Mouse (Mus musculus): ENCODE data around the gene Eif4ebp2.

Gene Eif4ebp2

DNA sequence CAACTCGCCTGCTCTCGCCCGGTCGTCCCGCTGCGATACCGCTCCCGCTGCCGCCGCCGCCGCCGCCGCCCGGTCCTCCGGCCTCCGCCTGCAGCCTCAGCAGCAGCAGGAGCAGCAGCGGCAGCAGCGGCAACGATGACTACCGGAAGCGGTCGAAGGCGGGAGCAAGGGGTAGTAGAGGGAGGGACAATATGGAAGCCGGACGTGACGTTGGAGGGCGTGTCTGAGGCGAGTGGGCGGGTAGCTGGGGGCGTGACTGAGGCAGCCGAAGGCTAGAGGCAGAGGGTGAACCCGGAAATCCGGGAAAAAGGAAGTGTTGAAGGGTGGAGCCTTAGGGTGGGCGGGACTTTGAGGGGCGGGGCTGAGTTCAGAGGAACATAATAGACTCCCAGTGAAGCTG lies at the start of gene Eif4ebp2:
Eif4ebp2 (minus strand) TSS at position 17 of the 400 bp plus-strand sequence.
- DNase-seq: peak; percentile 99 to 100

DNA sequence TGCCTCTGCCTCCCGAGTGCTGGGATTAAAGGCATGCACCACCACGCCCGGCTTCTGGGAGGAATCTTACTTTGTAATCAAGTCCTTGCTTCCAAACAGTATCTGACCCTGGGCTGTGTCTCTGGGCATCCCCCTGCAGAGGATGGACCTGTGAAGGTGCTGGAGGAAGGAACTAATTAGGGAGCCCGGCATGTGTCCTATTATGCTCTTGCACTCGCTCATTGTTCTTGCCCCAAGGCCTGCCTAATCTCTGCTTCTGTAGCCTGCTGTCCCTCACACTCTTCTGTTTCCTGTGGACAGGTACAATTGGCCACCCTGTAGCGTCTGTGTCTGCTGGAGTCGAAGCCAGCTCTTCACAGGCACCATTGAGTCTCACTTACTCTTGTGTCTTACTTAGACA lies 48.3 kb upstream of the Eif4ebp2 start:
- no peak for DNase-seq

DNA sequence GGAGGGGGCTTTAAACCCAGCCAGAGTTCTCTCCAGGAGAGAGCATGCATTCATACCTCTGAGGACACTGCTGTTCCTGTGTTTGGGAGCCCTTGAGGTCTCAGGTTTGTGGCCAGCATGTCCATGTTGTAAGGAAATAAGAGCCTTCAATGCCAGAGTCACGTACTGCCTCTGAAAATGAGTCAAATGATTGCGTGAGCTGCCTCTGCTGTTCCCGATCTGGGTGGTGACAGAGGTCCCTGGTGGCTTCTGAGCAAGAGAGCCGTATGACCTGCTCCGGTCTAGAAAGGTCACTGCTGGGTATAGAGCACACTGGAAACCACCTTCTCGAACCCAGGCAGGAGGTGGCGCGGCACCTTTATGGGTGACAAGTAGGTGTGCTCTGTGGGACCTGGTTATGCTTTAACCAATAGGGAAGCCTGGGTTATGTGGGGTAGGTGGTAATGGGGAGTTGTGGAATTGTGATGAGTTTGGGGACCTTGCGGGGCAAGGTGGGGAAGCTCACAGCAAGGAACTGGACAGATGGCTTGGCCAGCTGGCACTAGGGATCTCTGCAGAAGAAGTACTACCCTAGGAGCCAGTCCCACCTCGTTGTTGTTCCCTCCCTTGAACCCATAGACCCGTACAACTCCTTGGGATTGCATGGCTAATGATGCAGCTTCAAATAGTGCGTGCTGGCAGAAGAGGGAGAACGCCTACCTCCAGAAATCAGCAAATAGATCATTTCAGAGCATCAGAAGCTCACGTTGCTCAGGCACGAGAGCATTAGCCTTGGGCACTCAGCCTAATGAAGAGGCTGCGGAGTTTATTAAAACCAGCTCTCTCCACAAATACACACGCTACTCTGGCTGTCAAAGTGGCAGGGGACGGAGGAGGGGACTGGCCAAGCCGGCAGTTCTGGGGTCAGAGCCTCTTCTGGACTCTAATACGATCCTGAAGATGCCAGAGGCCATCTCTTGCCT lies 47.3 kb upstream of the Eif4ebp2 start:
- DNase-seq: no peak

DNA sequence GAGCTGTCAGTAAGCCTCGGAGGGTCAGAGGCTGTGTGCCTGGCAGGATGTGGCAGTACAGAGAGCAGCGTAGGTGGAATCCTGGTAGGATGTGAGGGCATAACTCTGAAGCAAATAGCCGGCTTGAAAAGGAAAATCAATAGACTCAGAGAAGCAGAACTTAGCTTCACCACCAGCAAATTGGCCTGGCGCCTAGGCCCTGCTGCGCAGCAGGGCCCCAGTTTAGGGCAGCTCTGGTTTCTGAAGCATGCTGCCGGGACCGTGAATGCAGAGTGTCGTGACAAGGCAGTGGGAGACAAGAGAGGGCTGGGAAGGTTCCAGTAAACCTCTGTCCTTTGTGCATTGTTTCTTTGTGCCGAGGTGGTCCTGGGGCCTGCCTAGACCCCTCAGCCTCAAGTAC lies 43.8 kb upstream of the Eif4ebp2 start:
- DNase-seq: peak in 1 of 2 experiments; percentile 34

DNA sequence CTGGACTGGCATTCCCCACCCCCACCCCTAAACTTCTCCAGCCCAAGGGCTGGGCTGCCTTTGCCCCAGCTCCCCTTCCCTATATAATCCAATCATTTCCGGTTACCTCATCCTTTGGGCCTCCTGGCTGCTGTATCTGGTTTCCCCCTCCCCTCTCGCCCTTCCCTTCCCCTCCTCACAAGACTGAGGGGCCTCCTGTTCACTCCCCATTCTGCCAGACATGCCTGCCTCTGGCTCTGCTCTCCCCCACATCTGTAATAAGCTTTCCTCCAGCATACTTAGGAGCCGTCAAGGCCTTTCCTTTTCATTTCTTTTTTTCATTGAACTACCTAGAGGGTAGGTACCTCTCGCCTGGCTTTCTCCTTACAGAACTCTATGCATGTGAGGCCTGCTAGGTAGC lies 43.0 kb upstream of the Eif4ebp2 start:
- no peak for DNase-seq

DNA sequence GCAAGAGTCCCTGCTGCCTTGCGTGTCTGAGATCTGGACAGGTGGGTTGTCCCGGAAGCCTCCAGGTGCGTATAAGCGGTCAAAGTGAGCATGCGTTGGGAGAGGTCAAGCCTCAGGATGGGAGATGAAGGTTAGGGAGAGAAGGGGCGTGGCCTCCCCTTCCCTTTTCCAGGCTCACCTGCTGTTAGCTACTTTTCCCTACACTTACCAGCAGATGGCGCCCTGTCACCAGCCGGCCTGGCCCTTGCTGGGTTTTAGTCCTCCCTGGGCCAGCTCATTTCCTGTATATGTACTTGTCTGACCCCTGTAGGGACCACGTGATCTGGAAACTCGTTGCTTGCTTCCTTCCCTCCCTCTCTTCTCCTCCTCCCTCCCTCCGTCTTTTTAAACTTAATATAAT lies 39.6 kb upstream of the Eif4ebp2 start:
- DNase-seq: peak; percentile 88 to 90

DNA sequence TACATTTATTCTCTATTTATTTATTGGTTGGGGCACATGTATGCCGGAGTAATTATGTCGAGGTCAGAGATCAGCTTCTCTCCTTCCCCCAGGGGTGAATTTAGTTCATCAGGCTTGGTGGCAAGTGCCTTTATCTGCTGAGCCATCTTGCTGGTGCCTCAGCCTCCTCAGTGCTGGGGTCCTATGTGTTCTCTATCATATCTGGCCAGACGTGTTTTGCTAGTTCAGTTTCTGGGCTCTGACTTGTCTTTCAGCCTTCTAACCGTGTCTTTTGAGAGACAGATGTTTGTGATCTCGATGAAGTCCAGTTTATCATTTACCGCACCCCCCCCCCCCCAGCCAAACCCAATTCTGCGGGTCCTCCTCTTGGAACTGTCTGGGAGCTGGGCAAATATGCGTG lies 39.1 kb upstream of the Eif4ebp2 start:
- no peak for DNase-seq

DNA sequence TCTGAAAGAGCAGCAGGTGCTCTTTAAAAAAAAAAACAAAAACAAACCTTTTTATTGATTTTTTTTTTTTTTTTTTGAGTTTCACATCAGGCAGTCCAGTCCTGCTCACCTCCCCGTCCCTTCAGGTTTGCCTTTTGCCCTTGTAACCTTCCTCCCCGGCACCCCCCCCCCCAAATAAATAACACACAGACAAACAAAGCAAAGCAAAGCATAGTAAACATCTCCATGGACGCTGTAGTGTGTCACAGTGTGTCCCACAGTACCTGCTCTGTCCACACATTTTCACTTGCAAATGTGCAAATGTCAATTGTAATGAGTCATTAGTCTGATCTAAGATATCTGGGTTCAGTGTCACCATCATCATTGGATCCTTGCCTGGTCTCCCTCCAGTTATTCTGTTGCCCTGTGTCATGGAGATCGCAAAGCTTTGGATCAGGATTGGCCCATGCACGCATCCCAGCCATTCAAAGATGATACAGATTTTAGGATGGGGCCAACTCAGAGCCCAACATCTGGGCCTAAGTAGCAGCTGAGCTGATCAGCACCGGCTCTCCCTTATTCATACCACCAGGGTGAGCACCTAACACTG lies 36.2 kb upstream of the Eif4ebp2 start:
- no peak for DNase-seq

DNA sequence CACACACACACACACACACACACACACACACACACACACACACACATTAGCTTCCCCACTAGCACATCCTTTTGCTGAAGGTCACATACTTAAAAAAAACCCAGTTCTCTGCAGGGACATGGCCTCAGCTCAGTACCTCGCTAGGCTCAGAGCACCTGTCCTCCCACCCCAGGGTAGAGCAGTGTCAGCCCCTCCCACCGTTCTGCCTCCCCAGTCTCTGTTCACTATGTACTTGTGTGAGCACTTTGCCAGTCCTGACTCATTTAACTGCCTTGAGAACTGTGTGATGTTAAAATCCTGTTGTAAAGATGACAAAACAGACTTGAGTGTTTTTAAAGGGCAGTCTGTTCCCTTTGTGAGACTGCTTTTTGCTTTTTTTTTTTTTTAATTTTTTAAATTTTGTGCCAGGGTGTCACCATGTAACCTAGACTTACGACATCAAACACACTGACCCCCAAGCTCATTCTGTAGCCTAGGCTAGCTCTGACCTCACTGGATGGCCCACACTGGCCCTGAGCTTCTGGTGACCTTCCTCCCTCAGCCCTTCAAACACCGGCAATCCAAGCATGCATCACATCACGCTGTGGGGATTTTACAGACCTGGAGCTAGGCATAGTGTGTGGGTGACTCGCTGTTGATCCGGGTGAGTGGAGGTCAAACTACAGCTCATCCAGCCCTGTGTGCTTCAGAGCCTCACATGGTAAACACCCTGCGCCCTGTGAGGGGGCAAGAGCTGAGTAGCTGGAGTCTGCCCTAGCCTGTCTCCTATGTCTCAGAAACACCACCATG lies 34.3 kb upstream of the Eif4ebp2 start:
- DNase-seq: peak in 1 of 2 experiments; percentile 18

DNA sequence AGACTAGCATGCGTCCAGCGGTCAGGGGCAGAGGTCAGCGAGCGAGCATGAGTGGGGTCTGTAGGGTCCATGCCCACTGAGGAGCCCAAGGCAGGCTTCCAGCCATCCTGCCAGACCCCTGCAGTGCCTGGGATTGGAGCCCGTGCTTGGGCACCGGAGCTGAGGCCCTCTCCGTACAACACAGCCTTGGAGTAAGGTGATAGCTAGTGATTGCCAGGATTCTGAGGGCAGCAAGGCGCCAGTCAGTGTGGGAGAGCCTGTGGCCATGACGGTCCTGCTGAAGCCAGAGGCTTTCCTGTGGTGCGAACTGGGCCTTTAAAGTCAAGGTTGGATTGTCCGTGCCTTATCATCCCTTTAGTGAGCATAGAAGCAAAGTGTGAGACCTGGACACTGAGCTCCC lies 32.3 kb upstream of the Eif4ebp2 start:
- DNase-seq: no peak

DNA sequence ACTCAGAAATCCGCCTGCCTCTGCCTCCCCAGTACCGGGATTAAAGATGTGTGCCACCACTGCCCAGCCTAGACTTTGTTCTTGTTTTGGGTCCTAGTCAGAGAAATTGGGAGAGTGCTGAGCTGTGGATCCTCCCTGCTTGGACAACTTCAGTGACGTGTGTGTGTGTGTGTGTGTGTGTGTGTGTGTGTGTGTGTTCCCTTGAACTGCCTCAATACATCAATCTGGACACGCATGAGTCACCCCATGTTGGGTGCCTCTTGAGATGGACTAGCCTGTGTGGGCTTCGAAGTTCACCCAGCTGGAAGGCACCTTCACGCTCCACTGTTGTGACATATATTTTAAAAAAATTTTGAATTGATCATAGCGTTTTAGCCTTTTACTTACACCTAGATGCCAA lies 30.3 kb upstream of the Eif4ebp2 start:
- no peak for DNase-seq

DNA sequence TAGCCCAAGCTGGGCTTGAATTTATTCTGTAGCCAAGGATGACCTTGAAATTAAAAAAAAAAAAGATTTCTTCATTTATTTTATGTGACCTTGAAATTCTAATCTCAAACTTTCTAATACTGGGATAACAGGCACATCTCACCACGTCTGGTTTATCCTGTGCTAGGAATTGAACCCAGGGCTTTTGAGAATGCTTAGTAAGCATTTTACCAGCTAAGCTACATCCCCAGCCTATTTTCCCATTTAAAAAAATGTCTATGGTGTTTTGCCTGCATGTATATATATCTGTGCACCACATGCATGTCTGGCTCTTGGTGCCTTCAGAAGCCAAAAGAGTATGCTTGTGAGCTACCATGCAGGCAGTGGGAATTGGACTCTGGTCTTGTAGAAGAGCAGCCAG lies 28.0 kb upstream of the Eif4ebp2 start:
- no peak for DNase-seq

DNA sequence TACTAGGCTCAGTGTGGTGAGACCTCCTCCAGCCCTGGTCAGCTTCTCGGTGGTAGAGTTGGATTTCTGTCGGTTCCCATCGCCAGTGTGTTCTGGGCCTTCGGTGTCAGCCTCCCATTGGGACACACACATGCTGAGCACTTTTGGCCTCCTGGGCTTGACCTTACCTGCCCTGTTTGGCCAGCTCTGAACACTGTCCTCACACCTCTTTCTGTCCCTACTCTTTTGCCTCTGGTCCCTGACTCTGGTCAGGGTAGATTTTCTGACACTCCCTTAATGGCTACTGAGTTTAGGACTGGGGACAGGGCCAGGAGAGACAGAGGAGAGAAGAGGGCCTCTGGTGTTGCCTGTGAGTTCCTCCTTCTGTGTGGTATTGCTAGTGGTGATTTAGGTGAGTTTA lies 27.5 kb upstream of the Eif4ebp2 start:
- no peak for DNase-seq

DNA sequence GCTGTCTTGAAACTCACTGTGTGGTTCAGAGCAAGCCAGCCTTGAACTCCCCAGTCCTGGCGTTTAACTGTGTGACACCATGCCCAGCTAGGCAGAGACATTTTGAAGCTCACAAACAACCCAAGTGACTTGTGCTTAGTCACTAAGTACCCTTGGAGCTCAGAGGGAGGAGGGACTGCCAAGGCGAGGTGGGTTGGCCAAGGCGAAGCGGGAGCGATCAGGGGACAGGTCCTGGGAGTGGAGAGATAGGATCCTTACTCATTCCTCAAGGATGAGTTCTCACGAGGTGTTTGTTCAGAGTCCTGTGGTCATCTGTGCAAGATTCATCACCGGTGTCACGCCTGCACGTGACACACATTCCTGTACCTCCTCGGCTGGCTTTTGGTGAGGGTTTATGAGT lies 27.0 kb upstream of the Eif4ebp2 start:
- DNase-seq: no peak

DNA sequence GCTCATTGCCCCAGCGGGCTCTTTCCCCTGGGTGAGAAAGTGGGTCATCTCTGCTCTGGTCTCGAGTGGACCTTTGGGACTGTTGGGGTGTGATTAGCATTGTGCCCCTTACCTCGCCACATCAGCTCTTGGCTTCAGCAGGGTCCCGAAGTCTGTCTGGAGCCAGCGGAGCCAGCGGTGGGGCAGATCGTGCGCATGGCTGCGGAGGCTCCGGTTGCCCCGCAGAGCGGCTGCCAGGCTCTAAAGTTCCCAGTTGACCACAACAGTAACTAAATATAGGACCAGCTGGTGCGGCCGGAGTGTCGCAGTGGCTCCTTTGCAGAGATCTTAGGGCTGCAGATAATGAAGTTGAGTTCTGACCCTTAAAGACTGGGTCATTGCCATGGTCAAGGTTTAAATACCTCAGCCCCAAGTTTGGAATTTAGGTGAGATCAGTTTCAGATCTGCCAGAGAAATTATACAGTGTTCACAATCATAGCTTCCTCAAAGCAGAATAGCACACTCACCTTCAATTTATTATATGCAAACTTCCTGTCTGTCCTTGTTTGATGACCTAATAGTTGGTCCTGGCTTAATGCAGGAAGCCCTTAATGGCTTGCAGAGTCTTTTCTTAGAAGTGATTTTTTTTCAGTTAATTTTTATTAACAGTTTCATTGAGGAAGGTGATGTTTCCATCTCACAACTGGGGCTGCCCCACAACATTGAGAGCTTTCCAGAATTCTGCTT lies 24.1 kb upstream of the Eif4ebp2 start:
- peak in 1 of 2 experiments; percentile 37 for DNase-seq

DNA sequence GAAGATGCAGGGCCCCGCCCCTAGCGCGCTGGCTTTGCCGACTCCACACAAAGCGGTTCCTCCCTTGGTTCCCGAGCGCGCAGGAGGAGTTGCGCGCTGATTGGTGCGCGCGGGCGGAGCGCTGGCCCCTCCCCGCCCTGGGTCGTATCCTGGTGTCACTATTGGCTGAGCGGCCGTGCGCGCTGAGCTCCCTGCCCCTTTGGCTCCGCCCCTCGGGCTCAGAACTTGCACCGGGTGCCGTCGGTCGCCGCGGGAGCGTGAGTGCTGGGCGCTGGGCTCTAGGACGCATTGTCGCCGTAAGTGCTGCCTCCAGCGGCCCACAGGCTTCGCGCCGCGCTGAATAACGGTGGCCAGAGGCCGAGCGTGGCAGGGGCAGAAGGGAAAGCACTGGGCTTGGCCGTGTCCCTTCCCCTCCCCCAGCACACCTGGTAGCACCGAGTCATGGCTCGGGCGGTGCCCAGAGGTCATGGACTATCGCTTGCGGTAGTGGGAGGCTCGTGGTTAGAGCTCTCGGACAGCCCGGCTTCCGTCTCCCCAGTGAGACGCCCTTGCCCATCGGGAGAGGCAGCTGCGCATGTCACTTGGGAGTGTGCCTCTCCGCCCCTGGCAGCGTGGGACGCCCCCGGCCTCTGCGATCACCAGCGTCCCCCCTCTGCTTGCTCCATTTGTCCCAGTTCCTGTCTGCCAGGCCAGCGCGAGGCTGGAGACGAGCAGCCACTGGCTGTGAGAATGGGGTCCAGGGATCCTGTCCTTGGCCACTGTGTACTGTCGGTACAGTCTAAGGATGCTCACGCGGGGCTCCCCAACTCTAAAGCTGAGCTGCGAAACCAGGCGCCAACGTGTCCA lies 23.4 kb upstream of the Eif4ebp2 start, which contains the start of gene Lrrc20:
Lrrc20 (plus strand) TSS at position 208 of the 846 bp plus-strand sequence.
- peak; percentile 91 to 95 for DNase-seq

DNA sequence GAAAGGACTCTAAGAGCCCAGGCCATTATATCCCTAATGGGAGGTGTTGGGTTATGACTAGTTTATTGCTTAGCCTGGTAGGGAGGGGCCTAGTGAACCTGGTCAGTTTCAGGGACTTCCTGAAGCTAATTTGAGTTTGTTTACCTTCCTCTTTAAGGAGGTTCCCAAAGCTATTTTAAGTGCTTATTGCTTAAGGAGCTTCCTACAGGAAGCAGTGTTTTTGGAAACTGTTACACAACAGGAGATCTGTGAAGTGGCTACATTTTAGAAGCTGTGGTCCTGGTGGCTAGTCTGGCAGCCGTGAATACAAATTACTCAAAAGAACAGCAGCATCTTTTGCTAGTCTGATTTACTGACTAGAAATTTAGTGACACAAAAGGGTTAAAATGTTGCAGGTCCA lies 21.9 kb upstream of the Eif4ebp2 start:
- DNase-seq: no peak

DNA sequence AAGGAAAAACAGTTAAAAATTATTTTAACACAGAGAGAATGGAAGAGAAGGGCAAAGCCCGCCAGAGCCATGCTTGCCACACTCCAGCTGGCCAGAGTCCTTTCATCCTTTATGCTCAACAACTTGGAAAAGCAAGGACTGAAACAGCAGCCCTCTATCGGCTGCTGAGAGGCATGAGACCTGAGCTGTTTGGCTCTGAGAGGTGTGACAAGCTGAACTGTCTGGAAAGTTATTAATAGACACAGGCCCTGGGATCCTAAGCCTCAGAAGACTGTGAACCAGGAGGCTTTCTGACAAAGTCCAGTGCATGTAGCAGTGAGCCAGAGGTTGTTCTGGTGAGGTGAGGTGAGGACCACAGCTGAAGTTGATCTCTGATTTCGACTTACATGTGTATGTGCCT lies 21.2 kb upstream of the Eif4ebp2 start:
- no peak for DNase-seq

DNA sequence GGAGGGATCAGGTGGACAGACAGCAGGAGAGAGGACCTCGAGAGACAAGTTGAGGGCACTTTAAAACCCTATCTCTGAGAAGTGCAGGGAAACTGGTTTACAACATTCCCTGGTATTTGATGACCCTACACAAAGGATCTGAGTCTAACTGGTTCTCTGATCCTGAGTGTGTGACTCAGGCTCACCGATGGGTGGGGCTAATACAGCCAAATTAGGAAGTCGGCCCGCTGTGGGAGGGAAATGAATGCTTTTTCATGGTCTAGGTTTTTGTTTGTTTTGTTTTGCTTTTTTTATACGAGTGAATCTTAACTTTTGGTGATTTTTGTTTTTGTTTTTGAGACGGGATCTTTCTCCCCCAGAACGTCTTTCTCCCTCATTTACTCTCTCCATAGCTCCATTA lies 16.4 kb upstream of the Eif4ebp2 start:
- DNase-seq: no peak

DNA sequence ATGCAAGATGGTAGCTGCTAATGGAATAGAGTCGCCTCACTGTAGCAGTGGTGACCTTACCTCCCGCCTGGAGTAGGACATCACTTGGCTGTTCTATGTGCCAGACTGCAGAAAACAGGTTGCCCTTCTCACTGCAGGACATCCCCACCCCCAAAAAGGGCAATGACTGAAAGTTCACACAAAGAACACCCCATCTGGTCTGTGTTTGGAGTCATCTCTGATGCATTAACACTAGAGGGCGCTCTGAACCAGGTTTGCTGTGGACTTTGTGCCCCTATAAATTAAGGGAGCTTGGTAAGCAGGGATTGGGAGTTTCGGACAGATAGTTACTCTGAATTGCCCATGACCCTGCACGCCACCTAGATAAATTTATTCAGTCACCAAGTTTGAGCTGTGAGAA lies 14.4 kb upstream of the Eif4ebp2 start:
- peak in 1 of 2 experiments; percentile 28 for DNase-seq

DNA sequence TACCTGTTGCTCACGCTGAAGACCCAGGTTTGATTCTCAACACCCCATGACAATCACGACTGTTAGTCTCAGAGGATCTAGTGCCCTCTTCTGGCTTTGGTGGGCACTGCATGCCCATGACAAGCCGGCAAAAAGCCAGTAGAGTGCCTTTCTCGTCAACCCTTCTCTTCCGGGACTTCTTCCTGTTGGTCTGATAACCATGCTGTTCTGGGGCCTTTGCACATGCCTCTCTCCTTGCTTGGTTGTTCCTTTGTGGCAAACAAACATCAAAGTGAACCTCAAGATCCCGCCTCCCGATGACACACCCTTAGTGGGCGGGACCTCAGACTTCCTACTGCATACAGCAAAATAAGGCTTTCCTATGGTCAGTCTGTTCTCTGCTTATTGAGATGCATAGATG lies 13.8 kb upstream of the Eif4ebp2 start:
- peak; percentile 30 to 48 for DNase-seq

DNA sequence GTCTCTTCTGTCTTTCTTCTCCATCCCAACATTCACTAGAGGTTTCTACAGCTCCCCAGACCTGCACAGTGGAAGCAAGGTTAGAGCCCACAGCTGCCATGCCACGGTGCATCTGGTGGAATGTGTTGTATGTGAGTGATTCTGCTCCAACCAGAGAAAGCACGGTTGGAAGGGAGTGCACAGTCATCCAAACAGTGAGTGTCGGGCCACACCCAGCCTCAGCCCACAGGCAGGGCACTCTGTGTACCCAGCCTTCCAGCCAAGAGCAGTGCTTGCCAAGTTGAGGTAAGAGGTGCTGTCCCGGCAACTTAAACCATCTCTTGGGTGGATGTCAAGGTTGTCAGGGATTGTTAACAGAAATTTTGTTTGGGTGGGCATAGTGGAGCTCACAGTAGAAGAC lies 12.5 kb upstream of the Eif4ebp2 start:
- DNase-seq: no peak

All from kidney, postnatal 4 days (tissue).